Mouse (Mus musculus) thymus, adult 18-20 months (tissue): ENCODE data around the gene Lrrc25.
A peak's percentile ranks its signal among the peaks of the same experiment; 100 is the strongest.

Experiments used
- DNase-seq, 2 experiments: peaks; one replicate each; pipeline ENCODE4 v3.0.0; 2022; ENCODE audit warnings: mixed read lengths in 2 of 2

Gene Lrrc25

DNA sequence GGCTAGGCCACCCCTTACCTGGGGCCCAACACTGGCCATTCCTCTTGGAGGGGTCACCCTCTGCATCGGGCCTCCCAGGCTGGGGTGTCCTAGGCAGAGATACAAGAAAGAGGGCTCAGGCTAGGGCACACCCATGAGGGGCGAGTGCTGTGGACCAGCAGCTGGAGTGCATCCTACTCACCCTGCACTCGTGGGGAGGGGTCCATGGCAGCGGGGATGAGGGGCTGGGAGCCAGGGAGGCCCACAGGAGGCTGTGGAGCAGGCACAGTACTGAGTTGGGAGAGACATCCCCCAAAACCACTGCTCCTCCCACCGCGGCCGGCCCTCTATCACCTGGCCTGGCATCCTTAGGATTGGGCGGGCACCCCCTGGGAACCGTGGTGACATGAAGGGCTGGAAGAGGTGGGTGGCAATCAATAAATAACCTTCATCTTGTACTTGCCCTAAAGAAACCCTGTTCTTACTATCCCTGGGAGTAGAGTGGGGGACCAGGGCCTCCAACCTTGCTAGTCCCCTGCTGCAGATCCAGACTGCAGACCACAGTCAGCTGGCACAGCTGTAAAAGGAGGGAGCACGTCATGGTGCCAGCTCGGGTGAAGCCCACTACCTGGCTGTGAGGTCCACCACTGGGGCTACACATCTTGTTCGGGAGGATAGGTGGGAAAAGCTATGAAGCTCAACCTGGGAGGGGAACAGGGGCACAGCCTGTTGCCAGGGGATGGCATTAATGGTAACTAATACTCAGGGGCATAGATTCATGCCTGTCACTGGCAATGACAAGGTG lies 16.3 kb upstream of the Lrrc25 start:
- no peak for DNase-seq

DNA sequence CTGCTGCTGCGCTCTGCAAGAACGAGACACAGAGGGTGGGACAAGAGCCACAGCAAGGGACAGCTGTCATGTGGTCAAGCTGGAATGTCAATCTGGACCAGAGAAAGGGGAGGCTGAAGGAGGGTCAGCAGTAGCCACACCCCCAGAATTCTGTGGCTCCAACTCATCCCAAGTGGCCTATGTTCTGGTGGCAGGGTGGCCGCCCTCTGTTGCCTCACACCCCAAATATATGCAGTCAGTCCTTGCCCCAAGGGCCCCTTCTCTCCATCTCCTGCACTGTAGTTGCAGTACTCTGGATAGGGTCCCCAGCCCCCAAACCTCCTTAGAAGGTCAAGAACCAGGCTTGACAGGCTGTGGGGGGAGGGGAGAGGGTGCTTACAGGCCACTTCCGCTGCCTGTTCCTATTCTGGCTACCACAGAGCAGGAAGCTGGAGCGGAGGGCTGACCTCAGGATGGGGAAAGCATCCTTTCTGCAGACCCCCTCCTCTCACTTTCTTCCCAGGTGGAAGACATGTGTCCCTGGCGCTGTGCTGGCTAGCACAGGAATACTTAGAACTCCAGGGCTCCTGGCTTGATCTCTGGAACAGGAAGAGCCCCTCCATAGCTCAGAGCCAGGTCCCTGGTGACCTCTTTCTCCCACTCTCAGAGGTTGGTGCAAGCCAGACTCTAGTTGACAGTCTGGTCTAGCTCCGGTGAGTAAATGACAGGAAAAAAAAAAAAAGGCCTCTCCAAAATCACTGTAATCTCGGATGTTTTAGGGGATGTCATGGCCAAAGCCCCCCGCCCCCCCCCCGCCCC lies 15.3 kb upstream of the Lrrc25 start:
- DNase-seq, result no peak

DNA sequence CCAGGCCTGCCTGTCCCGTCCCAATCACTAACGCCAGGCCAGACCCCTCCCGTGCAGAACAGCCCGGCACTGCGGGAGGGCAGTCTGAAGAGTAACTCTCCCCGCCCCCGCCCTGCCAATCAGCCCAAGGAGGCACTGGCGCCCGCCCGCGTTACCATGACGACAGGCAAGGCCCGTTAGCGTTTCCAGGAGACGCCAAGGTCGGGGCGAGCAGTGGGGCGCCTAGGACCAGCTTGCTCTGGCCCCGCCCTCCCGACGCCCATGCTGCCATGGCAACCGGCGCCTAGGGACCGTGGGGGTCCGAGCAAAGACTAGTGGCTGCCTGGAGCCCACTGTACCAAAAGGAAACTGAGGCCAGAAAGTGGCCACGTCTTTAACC lies 14.7 kb upstream of the Lrrc25 start:
- peak; percentile 49 to 66 for DNase-seq

DNA sequence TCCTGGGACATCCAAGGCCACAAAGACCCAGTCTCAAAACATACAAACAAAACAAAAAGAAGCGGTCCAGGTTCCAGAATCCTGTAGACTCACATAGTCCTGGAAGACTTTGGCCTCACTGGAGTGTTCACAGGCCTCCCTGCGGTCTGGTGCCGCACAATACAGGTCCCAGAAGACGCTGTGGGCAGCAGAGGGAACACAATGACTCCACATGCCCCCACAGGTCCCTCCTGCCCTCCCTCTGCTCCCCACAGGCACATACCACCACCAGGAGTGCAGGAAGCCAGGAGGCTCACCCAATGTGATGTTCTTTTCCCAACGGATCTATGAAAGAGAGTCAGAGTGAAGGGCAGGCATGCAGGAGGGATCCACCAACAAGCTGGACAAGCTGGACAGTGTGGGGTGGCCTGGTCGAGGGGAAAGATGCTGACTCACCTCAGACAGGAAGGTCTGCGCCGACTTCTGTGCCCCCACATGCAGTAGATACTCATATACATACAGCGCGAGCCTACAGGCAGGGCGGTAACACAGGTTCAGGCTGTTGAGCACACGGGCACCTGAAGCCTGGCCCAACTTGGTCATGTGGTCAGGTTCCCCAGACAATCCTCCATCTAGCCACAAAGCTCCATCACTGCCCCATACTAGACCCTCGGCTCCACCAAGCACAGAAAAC lies 13.7 kb upstream of the Lrrc25 start:
- no peak for DNase-seq

DNA sequence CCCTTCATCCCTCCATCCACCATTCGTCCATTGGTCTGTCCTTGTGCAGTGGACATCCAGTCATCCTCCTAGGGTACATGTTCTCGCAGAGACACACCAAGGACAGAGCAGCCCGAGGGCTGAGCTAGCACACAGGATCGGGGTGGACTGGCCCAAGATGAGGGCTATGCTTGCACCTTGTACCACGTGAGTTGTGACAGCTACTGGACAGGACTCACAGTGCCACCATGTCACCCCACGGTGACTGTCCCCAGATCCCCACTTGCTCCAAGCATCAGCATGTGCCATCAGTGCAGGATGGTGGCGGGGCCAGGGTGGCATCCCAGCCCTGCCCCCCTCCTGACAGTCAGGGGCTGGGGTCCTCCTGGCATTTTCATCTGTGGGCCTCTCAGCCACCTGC lies 11.4 kb upstream of the Lrrc25 start:
- no peak for DNase-seq

DNA sequence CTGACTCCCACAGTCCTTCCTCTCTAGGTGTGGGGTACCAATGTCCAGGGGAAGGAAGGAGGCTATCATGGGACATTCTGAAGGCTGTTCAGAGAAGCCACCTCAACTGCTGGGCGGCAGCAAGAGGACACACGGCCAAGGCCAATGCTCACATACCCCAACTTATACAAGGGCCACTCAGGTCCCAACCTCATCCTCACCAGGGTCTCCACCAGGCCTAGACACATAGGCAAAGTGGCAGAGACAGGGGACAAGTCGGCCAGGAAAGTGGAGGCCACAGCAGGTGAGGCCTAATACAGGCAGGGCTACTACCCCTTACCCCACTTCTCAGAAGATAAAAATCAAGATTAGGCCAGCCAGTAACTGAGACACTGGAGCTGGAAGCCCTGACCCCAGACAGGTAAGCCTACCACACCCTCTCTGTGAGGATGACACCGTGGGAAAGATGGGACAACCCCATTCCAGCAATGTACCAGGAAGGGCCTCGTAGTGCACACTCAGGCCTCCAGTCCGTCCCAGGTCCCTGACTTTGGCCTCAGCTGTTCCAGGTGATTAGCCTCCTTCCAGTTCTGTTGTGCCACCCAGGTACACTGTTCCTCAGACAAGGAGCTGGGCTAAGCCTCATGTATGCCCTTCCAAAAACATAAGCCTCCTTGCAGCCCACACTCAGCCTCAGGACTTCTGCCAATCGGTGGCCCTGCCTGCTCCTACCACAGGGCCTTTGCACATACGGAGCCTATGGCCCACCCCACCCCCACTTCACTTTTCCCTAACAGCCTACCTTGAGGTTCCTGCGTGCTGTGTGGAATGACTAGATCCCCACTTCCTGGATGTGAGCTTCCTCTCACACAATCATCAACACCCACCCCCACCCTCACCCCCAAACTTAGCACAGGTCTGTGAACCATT lies 9.8 kb upstream of the Lrrc25 start:
- DNase-seq, result no peak

DNA sequence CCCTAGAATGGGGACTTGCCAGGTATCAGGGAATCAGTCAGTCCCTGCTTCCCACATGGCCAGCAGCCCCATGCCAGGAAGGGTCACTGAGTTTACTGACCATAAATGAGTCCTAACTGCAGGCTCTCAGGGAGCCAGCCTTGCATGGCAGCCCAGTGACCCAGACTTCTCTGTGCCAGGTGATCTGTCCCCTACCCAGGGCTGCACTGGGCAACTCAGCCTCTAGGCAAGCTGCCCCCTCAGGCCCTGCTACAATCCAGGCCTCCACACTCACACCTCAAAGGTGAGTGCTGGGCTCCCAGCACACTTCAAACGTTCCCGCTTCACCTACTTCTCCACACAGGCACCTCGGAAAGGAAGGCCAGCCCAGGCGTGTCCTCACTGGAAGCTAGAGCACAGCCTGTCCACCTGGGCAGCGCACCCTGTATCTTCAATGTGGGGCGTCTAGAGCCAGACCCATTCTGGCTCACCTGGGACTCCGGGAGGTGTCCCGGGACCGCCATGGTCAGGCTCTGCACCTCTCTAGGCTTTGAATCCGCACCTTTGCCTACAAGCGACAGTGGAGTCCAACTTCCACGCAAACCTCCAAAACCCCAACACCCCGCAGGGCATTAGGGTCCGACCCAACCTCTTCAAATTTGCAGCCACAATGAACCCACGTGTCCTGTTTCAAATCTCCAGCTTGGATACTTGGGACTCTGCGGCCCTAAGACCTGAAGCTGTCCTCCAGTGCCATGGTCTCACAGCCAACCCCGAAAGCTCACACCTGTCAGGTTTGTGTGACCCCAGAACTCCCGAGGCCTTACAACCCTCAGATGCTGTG lies 9.0 kb upstream of the Lrrc25 start:
- DNase-seq, result no peak

DNA sequence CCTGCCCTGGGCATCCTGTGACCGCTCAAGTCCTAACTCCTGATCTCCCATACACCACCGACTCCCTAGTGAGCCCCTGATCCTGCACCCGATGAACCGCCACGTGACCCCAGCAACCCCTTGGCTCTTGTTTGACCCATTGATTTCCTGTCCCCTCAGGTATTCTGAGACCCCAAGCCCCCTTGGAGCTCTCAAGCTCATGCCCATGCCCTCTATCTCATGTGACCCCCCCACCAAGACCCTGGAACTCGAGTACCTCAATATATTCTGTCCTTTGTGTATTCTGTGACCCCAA lies 8.4 kb upstream of the Lrrc25 start:
- no peak for DNase-seq

DNA sequence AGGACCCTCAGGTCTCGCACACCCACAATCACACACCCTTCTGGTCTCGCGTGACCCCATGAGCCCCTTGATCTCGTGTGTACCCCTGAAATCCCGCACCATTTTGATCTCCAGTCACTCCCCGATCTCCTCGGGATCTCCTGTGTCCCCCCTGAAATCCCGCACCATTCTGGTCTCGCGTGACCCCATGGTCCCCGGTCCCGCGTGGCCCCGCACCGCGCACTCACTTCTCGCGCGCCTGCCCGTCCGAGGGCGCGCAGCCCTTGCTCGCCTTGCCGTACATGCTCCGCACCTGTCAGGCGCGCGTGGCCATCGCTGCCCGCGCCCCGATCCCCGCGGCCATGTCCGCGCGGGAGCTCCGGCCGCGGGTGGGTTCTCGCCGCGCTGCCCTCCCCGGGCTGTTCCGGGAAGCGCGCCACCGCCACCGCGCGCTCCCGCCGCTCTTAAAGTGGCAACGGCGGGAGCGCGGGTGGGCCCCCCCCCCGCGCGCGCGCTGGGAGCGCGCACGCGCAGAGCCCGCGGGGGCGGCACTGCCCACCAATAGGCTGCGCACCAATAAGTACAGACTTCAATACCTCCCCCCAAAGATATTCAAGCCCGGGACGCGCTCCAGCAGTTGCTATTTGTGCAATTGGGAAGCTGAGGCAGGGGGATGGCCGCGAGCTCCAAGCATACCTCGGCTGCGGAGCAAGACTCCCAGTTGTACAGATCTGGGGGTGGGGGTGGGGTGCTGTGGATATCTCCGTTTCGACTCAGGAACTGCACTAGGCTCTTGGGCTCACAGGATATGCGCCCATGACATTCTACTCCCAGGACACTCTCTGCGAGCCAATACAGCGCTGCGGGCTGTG lies 7.8 kb upstream of the Lrrc25 start:
- DNase-seq, result peak in 1 of 2 experiments; percentile 57

DNA sequence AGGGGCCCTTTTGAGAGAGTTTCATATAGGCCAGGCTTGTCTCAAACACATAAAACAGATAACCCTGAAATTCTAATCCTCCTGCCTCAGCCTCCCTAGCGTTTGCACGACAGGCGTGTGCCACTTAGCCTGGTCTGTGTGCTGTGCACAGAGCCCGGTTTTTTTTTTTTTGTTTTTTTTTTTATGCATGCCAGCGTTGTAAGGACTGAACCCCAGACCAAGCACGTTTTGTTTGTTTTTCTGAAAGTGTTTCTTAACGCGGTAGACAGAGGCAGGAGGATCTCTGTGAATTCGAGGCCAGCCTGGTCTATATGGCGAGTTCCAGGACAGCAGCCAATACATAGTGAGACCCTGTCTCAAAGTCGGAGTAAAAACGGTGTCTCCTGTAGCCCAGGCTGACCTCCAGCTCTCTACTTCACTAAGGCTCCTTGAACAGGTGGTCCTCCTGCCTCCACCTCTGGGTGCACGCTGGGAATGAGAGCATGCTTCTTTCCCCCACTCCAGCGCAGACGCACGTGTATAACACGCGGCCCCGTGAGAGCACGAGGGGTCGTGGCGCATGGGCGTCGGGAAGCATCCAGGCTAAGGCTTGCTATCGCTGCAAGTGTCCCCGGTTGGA lies 7.1 kb upstream of the Lrrc25 start, which contains the start of gene Ssbp4:
Gene Ssbp4, minus strand, starts transcription at position 124 of the 619 bp plus-strand sequence.
- no peak for DNase-seq

DNA sequence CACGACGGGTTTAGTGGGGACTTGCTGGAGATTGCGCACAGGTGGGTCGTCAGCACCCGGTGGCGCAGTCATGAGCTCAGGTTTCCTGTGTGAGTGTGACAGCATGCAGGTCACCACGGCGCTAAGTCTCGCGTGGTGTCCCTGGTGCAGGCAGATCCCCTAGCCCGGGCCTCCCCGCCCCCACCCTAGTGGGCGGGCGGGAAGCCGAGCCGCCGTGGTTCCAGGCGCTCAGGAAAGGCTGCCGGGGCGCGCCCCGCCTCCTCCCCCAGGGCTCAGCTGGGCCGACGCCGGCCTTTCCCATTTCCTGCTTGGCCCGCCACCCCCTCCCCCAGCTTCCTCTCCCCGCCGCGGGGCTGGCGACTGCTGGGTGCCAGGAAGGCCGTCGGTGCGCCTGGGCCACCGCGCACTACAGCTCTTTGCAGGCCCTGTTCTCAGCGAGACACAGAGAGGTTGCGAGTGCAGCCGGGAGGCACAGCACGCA lies 6.5 kb upstream of the Lrrc25 start:
- peak; percentile 83 to 86 for DNase-seq

DNA sequence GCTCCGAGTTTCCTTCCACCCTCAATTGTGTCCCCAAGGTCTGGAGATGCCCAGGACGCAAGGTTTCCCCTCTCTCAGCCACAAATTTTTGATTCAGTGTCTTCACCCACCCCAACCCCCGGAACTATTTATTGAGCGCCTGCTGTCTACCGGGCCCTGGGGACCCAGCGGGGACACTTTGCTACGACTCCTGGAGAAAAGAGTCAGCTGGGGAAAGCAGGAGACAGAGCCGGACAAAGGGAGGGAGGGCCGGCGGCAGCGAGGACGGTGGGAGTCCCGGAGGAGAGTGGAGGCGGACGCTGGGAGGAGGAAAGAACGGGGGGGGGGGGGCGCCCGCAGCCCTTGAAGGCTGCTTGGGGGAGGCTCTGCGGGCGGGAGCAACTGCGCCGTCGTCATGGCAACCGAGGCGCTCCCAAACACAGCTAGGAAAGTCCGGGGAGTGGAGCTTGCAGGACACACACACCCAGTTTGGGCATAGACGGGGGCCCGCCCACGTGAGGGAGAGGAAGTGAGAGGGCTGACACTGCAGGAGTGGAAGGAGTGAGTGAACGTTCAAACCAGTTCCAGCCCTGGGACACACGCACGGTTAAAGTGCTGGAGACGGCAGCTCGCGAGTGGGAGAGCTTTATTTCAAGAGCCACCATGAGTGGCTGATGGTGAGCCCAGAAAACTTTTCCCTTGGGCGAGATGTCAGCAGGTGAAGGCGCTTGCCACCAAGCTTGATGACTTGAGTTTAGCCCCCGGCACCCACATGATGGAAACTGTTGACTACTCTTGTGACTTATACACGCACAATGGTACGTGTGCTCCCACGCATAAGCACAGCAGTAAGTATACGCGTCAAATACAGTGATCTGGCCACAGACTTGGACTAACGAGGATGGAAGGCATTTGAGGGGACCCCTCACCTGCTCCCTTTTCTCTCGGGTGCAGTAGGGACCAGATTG lies 5.8 kb upstream of the Lrrc25 start:
- peak; percentile 80 to 89 for DNase-seq

DNA sequence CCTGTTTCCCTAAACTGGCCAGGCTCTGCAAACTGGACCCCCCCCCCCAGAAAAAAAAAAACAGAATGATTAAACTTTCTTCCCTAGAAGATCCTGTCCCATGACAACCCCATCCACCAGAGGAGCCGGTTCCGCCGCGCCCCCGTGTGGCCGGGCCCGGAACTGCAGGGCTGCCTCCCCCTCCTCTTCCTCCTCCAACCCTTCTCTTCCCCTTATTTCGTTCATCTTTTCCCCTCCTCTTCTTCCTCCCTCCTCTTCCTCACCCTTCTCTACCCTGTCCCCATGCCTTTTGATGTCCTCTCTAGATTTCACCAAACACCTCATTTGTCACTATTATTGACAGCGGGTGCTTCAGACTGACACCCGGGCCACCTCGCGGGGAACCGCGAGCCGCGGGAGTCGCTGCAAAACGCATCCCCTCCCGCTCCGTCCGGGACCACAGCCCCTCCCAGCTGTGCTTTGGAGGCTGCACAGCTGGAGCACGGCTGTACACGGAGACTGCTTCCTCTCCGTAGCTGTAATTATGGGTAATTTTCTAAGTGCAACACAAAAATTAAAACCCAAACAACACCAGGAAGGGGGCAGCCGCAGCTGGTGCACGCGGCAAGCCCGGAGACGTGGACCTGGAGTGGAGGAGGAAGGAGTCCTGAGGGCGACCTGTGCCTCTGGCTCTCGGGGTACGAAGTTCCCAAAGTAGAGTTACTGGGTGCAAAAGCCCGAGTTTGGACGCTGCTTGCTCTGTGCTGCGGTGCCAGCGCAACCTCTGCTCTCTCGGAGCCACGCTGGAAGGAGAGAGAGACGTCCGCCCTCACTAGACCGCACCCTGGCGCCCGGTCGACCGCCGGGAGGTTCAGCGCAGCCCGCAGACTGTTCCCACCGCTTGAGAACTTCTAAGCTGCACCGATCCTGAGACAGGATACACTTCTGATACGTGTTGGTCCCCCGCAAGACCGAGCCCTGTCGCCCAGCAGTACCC lies 4.9 kb upstream of the Lrrc25 start:
- peak; percentile 73 to 77 for DNase-seq

DNA sequence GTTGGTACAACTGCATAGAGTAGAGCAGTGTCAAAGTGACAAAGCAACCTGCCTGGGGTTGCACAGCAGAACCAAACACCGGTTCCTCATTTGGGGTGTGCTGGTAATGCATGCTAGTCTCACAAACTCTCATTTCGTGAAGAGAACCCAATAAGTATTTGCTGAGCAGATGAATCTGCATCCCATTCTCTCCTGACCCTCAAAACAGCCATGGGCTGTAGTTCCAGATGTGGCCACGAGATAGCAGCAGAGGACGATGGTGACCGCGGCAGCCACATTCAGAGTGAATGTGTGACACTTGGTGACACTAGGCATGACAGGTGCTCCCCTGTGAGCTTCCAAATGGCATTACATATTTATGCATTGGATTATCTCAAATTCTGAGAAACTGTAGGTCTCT lies 4.1 kb upstream of the Lrrc25 start:
- DNase-seq, result peak; percentile 73 to 84

DNA sequence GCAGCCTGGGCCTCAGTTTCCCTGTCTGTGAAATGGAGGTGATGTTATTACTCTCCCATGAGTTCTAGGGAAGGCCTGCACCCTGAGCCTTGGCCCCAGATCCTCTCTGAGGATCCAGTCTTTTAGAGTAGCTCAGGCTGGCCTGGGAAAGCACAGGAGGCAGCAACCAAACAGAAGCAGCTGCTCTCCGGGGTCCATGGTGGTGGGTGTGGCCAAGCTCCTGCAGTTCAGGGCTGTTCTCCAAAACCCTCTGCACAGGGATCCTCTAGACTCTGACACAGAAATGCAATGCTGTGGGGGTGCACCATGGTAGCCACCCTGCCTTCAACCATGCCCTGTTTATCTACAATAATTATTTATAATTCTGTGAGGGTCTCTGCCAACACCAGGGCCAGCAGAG lies 2.2 kb upstream of the Lrrc25 start:
- DNase-seq, result no peak

DNA sequence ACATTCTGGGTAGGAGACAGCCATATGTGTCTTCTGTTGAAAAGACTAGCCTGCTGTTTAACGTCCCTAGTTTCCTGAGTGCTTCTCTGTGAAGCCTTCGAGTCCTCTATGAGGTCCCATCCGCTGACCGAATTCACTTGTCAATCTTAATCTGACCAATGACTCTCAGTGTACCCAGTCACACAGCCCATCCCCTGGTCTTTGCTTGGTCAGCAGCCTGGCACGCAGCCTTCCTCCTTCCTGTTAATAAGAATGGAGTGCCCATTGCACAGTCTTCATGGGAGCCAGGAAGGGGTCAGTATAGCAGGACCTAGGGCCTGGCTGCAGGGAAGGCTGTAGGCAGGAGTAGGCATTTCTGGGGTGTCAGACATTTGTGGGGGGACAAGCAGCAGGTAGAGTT lies 1.5 kb upstream of the Lrrc25 start:
- DNase-seq, result no peak

DNA sequence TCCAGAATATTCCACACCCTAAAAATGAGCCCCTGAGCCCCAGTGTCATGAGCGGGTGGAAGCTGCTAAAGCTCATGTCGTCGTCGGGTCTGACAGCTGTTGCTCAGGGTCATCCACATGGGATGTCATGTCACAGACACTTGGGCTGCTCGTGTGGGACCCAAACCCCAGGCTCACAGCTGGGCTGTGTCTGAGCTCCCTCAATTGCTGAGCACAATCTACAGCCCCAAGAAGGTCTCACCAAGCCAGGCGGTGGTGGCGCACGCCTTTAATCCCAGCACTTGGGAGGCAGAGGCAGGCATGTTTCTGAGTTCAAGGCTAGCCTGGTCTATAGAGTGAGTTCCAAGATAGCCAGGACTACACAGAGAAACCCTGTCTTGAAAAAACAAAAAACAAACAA lies 674 bp upstream of the Lrrc25 start:
- DNase-seq, result no peak

DNA sequence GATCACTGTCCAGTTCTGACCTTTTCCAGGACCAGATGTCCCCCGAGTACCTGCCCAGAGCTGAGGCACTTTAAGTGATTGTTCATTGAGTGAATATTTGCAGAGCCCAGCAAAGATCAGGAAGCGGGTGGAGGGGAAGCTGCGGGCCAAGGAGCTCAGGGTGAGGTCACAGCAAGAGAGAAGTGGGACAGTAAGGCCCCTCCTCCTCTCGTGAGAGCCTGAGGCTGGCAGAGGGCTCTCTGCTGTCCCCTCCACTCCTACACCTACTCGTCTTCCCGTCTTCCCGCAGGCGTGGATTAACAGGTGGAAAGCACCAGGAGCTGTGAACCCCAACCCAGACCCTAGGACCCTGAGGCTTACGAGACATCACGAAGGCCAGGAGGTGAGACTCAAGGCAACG lies 690 bp downstream of the Lrrc25 start:
- DNase-seq, result no peak
